Mouse (Mus musculus) embryonic facial prominence, embryonic 11.5 days (tissue): Measurements from ENCODE around the gene 1700029I15Rik. TPM values are rescaled to one million over a fixed set of nuclear protein-coding genes. Genes with fewer than 3 reads are reported as not detected.

Experiments
- ATAC-seq: fragments of 200-750 bp; cut with Nextera tagmentation; replicated peaks from 2 replicates; pipeline ENCODE4 v1.8.0; 2017; ENCODE audit warnings: low read depth; ENCODE audit not compliant: insufficient number of reproducible peaks, low FRiP score, low TSS enrichment
- DNase-seq: peaks from one replicate; pipeline ENCODE4 v3.0.0-alpha.2; 2015; ENCODE audit warnings: low spot score
- H3K27ac ChIP-seq: fragments of 300-500 bp; sonication (generic); replicated peaks from 2 replicates; pipeline ENCODE4 v1.5.1; 2014; ENCODE audit warnings: mild to moderate bottlenecking, low read depth, low read length, control low read depth
- H3K27me3 ChIP-seq: fragments of 300-500 bp; sonication (generic); 2 replicates; pipeline ENCODE4 v1.6.1; 2014; ENCODE audit warnings: mild to moderate bottlenecking, low read length, moderate library complexity, mixed read lengths; ENCODE audit not compliant: control insufficient read depth, insufficient read depth
- H3K36me3 ChIP-seq: fragments of 300-500 bp; sonication (generic); replicated peaks from 2 replicates; pipeline ENCODE4 v1.6.1; 2014; ENCODE audit warnings: low read depth, mild to moderate bottlenecking, low read length, moderate library complexity, mixed read lengths; ENCODE audit not compliant: control insufficient read depth, insufficient read depth
- H3K4me1 ChIP-seq: fragments of 300-500 bp; sonication (generic); 2 replicates; pipeline ENCODE4 v1.6.1; 2014; ENCODE audit warnings: low read length, mixed read lengths; ENCODE audit not compliant: control insufficient read depth, insufficient read depth
- H3K4me2 ChIP-seq: fragments of 300-500 bp; sonication (generic); 2 replicates; pipeline ENCODE4 v1.6.1; 2014; ENCODE audit warnings: low read depth, mild to moderate bottlenecking, control low read depth, low read length, moderate library complexity
- H3K4me3 ChIP-seq: fragments of 300-500 bp; sonication (generic); 2 replicates; pipeline ENCODE4 v1.5.1; 2014; ENCODE audit warnings: low read depth, low read length, control low read depth
- H3K9ac ChIP-seq: fragments of 300-500 bp; sonication (generic); replicated peaks from 2 replicates; pipeline ENCODE4 v1.6.1; 2014; ENCODE audit warnings: mild to moderate bottlenecking, control low read depth, low read length
- H3K9me3 ChIP-seq: fragments of 300-500 bp; sonication (generic); replicated peaks from 2 replicates; pipeline ENCODE4 v1.6.1; 2016; ENCODE audit warnings: mild to moderate bottlenecking, low read length, inconsistent platforms, mixed read lengths; ENCODE audit not compliant: control insufficient read depth
- WGBS: fragments of 180-500 bp; shearing (Covaris S2); extraction: QIAGEN DNeasy Blood & Tissue Kit; methylation state at CpG from one replicate; pipeline ENCODE4 v1.1.7; 2014; 5-methylcytosine and 5-hydroxymethylcytosine counted together
- polyA plus RNA-seq: library from polyadenylated mRNA; unstranded; fragments of >200 nt; fragmentation: Nextera tagmentation; extraction: Ambion mirVana; gene quantifications from 2 replicates; pipeline ENCODE4 v1.2.1, GENCODE M21; 2014

Gene 1700029I15Rik
- polyA plus RNA-seq, 1 experiment from 2014 or later: 1.6 TPM

DNA sequence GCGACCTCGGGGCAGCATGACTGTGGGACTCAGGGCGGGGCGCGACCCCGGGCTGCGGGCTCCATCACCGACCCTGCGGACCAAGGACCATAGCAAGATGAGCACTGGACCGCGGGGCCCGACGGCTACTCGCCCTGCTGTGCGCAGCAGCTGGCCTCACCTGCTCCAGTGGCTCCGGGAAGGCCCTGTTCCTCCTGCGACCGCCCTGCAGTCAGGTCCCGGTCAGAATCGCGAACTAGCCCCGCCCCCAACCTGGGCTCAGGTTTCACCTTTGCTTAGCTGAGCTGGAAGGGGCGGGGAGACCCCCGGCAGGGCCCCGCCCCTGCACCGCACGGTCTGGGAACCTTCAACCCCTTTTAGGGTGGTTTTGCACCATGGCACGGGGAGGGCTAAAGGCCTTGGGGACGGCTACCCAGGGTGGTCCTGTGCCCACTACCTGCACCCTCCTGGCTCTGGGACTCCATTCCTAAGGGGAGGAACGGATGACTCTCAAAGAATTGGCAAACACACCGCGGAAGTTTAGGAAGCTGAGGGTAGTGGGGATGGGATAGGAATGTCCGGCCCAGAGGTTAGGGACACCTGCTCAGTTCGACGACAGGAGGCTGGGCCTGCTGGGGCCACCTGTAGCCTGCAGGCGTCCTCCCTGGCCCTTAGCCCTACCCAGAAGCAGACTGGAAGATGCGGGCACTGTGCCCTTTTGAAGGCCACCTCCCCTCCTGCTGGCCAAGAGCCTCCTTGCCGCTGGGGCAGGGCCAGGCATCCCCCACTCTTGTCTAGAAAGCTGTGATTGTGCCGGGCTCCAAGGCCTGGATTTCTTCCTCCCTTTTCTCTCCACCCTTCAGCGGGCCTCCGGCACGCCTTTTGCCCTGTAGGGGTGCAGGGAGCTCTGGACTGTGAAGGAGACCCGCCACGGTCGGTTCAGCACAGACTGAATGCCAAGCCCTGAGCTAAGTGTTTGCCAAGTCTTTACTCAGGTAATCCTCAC is 11.2 kb upstream of the 1700029I15Rik start:
- Histone ChIP-seq H3K27me3 (peaks cover 10% of the 10 kb centered on the region; the same call in 1 of the 2 replicates), H3K4me3 (peak overlapping the region; percentile 46), H3K27ac (no peak overlapping the region), H3K9me3 (no peaks in the 10 kb centered on the region), H3K4me1 (peaks cover 8% of the 10 kb centered on the region), H3K4me2 (peak overlapping the region; percentile 85), H3K9ac (peak overlapping the region; percentile 58), H3K36me3 (no peaks in the 10 kb centered on the region)
- DNase-seq (peak; percentile 86), ATAC-seq (peak; percentile 22; the same call in 1 of the 2 replicates)
- 2% methylated on average over 45 of the region's 45 CpGs for WGBS

DNA sequence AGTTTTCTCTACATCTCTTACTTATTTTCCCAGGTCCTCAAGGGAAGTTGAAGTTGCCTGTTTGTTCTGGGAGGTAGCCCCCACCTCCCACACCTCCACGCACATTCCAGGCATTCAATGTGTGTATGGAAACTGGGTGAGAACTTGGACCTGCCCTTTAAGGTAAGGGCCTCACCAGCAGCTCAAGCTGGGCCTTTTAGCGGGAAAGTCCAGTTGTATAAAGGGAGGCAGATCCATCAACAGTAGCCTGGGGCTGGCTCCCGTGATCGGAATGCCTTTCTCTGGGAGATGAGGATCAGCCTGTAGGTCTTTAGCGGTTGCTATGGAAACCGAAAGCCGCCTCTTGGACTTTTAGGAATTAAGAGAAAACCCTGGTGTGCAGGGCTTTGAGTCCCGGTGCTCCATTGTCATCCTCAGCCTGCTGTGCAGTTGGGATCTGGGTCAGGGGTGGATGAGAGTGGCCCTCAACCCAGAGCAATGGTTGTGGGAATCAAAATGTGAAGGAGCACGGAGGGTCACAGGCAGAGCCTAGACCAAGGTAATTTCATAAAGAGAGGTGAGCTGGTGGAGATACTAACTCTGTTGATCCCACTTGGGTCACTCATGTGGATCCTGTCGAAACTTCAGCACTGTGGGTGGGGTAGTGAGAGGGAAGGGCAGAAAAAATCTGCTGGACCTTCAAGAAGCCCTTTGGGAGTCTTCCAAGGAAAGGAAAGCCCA is 10.2 kb upstream of the 1700029I15Rik start:
- Histone ChIP-seq H3K27ac (0 out of 2 replicates have a peak overlapping the region, but pooled peaks have one; percentile 15), H3K4me2 (peak overlapping the region; percentile 14; the same call in 1 of the 2 replicates), H3K36me3 (no peaks in the 10 kb centered on the region), H3K4me1 (peaks cover 11% of the 10 kb centered on the region), H3K27me3 (peaks cover 10% of the 10 kb centered on the region; the same call in 1 of the 2 replicates), H3K9ac (no peak overlapping the region; the same call in 1 of the 2 replicates), H3K4me3 (no peak overlapping the region), H3K9me3 (no peaks in the 10 kb centered on the region)
- ATAC-seq (no peak), DNase-seq (peak; percentile 65)
- WGBS: 12% methylated on average over 10 of the region's 10 CpGs

DNA sequence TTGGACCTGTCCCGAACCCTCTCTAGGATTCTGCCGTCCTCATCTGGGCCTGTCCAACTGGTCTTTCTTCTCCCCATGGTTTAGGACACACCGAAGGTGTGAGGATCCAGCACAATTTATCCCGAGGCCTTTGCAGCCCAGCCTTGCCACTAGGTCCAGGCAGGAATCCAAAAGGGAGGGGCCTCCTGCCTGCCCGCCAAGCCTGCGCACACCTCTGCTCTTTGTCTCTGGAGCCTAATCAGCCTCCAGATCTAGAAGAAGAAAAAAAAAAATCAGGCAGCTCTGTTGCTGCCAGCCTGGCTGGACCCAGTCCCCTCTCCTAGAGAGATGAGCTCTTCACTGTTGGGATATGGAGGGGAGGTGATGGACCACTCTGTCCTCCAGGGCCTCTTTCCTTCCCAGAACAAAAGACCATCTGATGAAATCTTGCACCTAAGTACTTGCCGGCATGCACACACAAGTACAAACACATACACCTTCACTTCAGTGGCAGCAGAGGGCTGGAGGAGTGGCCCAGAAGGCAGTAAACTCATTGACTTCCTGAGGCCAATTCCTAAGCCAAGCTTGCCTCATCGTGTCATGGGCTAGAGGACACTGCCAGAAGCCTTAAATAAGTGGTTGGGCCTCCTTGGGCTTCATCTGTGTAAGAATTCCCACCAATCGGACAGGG is 9.4 kb upstream of the 1700029I15Rik start:
- 43% methylated on average over 9 of the region's 9 CpGs for WGBS
- Histone ChIP-seq H3K9ac (no peak overlapping the region), H3K4me1 (peaks cover 11% of the 10 kb centered on the region), H3K27ac (peak overlapping the region; percentile 15; the same call in 1 of the 2 replicates), H3K36me3 (no peaks in the 10 kb centered on the region), H3K4me2 (no peak overlapping the region), H3K9me3 (no peaks in the 10 kb centered on the region), H3K27me3 (peaks cover 10% of the 10 kb centered on the region; the same call in 1 of the 2 replicates), H3K4me3 (no peak overlapping the region)
- no peak for ATAC-seq
- DNase-seq: peak; percentile 2

- no peak overlapping the region for H3K4me3 ChIP-seq
- H3K4me2 ChIP-seq: no peak overlapping the region
- 78% methylated on average over 11 of the region's 11 CpGs for WGBS
- no peaks in the 10 kb centered on the region for H3K9me3 ChIP-seq
- DNase-seq (no peak), ATAC-seq (no peak)
- no peaks in the 10 kb centered on the region for H3K36me3 ChIP-seq
- H3K9ac ChIP-seq: no peak overlapping the region
- no peak overlapping the region; the same call in 1 of the 2 replicates for H3K27ac ChIP-seq
- H3K27me3 ChIP-seq: peaks cover 10% of the 10 kb centered on the region; the same call in 1 of the 2 replicates
- H3K4me1 ChIP-seq: peaks cover 11% of the 10 kb centered on the region
Observed at GRCm38 (mm10) chr2:92373437-92373813, 8.9 kb upstream of the 1700029I15Rik start.

DNA sequence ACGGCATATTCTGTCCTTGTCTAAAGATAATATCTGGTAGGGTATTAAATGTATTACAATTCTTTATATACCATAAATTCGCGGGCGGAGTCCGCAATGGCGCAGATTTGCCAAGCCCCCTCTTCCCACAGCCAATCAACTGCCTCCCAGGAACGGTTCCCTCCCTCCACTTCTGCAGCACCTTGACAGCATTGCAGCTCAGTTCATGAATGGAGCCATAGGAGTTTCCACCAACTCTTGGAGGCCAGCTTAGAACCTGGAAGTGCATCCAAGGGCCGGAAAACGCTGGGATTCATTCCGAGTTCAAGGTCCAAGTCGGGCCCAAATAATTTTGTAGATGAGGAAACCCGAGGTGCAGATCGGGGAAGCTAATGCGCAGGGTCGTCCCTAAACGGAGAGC is 7.8 kb upstream of the 1700029I15Rik start, which contains the start of the genes Pex16 and Large2:
TSS of gene Pex16 (plus strand) at position 163 of the 400 bp plus-strand sequence.
TSS of gene Large2 (minus strand) at position 356 of the 400 bp plus-strand sequence.
- ATAC-seq (no peak), DNase-seq (peak; percentile 69)
- Histone ChIP-seq H3K9me3 (no peaks in the 10 kb centered on the region), H3K4me2 (peak within 1 kb of the TSS; percentile 84), H3K9ac (peak within 1 kb of the TSS; percentile 25), H3K36me3 (no peaks in the 10 kb centered on the region; the same call in 1 of the 2 replicates), H3K4me3 (peak within 1 kb of the TSS; percentile 67), H3K4me1 (peaks cover 11% of the 10 kb centered on the region), H3K27ac (peak within 1 kb of the TSS; percentile 65), H3K27me3 (peaks cover 10% of the 10 kb centered on the region; the same call in 1 of the 2 replicates)
- WGBS: 2% methylated on average over 16 of the region's 16 CpGs

GRCm38 (mm10) chr2:92375099-92375623 is 7.2 kb upstream of the 1700029I15Rik start:
- WGBS: 1% methylated on average over 28 of the region's 29 CpGs
- H3K4me1 ChIP-seq: peaks cover 8% of the 10 kb centered on the region
- H3K27ac ChIP-seq: peak overlapping the region; percentile 65
- H3K36me3 ChIP-seq: no peaks in the 10 kb centered on the region; the same call in 1 of the 2 replicates
- peak overlapping the region; percentile 67 for H3K4me3 ChIP-seq
- H3K9ac ChIP-seq: peak overlapping the region; percentile 25
- no peaks in the 10 kb centered on the region for H3K9me3 ChIP-seq
- peaks cover 10% of the 10 kb centered on the region; the same call in 1 of the 2 replicates for H3K27me3 ChIP-seq
- ATAC-seq (peak; percentile 90), DNase-seq (peak; percentile 96)
- peak overlapping the region; percentile 84 for H3K4me2 ChIP-seq

GRCm38 (mm10) chr2:92375788-92376187 is 6.5 kb upstream of the 1700029I15Rik start:
- H3K4me3 ChIP-seq: peak overlapping the region; percentile 67
- H3K36me3 ChIP-seq: no peaks in the 10 kb centered on the region; the same call in 1 of the 2 replicates
- H3K4me1 ChIP-seq: peaks cover 5% of the 10 kb centered on the region; the same call in 1 of the 2 replicates
- peak overlapping the region; percentile 84 for H3K4me2 ChIP-seq
- H3K27me3 ChIP-seq: peaks cover 7% of the 10 kb centered on the region; the same call in 1 of the 2 replicates
- H3K27ac ChIP-seq: 0 out of 2 replicates have a peak overlapping the region, but pooled peaks have one; percentile 65
- H3K9ac ChIP-seq: peak overlapping the region; percentile 25
- ATAC-seq (no peak), DNase-seq (no peak)
- H3K9me3 ChIP-seq: no peaks in the 10 kb centered on the region
- 10% methylated on average over 10 of the region's 10 CpGs for WGBS
